Mouse (Mus musculus) spleen, adult 2 months (tissue): Measurements from ENCODE around the gene Catsper4.

Source experiments
- CTCF ChIP-seq: fragments of 200-500 bp; IDR thresholded peaks from 2 replicates; pipeline ENCODE4 v1.5.1; 2011; ENCODE audit warnings: mild to moderate bottlenecking, inconsistent platforms; ENCODE audit not compliant: insufficient read depth, insufficient read length, insufficient replicate concordance; ENCODE audit errors: extremely low read depth
- POLR2A ChIP-seq: fragments of 200-500 bp; IDR thresholded peaks from 2 replicates; pipeline ENCODE4 v1.6.1; 2011; ENCODE audit warnings: low read depth, low read length, inconsistent platforms

- no peak for TF ChIP-seq CTCF
- no peak for TF ChIP-seq POLR2A
Measured at GRCm38 (mm10) chr4:134206488-134207053, 20.6 kb downstream of the Catsper4 start.
